8 mouse cellular contexts compared by ENCODE assay signal in the genomic region with DNA sequence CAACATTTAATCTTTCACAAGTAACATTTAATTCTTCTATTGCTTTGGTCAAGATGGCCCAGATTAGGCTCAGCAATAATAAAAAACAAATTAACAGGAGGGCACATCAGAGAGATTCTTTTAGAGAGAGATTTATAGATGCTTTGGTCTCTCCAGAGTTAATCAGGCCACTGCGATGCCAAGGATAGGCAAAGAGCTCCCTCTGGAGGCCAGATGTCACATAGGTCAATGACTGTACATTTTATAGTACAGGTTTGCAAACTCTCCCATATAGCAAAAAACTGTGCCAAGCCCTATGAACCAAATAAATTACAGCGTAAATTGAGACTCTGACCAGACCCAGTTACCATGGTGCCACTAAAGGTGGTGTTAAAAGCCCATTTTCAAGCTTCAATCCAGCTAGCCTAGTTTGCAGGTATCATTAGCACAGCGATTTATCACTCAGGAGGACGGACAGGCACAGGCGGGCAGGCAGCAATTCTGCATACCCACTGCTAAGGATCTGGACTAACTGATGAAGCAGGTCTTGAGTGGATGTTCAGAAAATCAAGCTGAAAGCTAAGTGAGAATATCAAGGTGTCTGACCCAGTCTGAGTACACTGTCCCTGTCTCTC. TPM values are rescaled to one million over a fixed set of nuclear protein-coding genes. Genes with fewer than 3 reads are reported as not detected.
DNase-seq lines count a peak whose midpoint lies in the region; ATAC-seq and TF ChIP-seq lines count a peak whose summit lies in the region.

No protein-coding gene starts in this region.

- no peak overlapping the region for H3ac ChIP-seq in C2C12 (ENCODE audit: control insufficient read depth, insufficient read length, low read depth)

- no peak overlapping the region for H3K27ac ChIP-seq in heart, embryonic 12.5 days (ENCODE audit: poor library complexity, severe bottlenecking)
- H3K27ac ChIP-seq in liver, embryonic 13.5 days: no peak overlapping the region
- H3K27ac ChIP-seq in neural tube, embryonic 12.5 days: no peak overlapping the region
- H3K27ac ChIP-seq in stomach, embryonic 15.5 days: no peak overlapping the region

- H3K79me2 ChIP-seq in C2C12 (ENCODE audit: control insufficient read depth, insufficient read depth): no peaks in the 10 kb centered on the region

- peak; percentile 31 for DNase-seq in adrenal gland, adult 8-10 months
- DNase-seq in embryo, embryonic 9.5 days (ENCODE audit: extremely low spot score): peak; percentile 52
- peak; percentile 71 for DNase-seq in kidney, postnatal 14 days
- peak; percentile 20 for DNase-seq in liver, embryonic 13.5 days

- no peak overlapping the region for H3K4me3 ChIP-seq in C2C12 (ENCODE audit: insufficient read depth, poor library complexity, severe bottlenecking)
- no peak overlapping the region for H3K4me3 ChIP-seq in heart, embryonic 12.5 days
- no peak overlapping the region for H3K4me3 ChIP-seq in liver, embryonic 13.5 days (replicated peaks)
- no peak overlapping the region for H3K4me3 ChIP-seq in neural tube, embryonic 12.5 days
- no peak overlapping the region for H3K4me3 ChIP-seq in stomach, embryonic 15.5 days (replicated peaks)

- TF ChIP-seq CTCF in C2C12 (IDR thresholded peaks at IDR 0.05; ENCODE audit: control insufficient read depth, insufficient read depth, insufficient read length): peak; percentile 20

- H3K9me3 ChIP-seq in heart, embryonic 12.5 days (replicated peaks): no peaks in the 10 kb centered on the region
- no peaks in the 10 kb centered on the region for H3K9me3 ChIP-seq in liver, embryonic 13.5 days (replicated peaks)
- no peaks in the 10 kb centered on the region for H3K9me3 ChIP-seq in neural tube, embryonic 12.5 days
- no peaks in the 10 kb centered on the region for H3K9me3 ChIP-seq in stomach, embryonic 15.5 days

- H3K4me1 ChIP-seq in heart, embryonic 12.5 days (replicated peaks): peaks cover 9% of the 10 kb centered on the region
- H3K4me1 ChIP-seq in liver, embryonic 13.5 days (replicated peaks): no peaks in the 10 kb centered on the region
- no peaks in the 10 kb centered on the region for H3K4me1 ChIP-seq in neural tube, embryonic 12.5 days
- no peaks in the 10 kb centered on the region for H3K4me1 ChIP-seq in stomach, embryonic 15.5 days

- WGBS in heart, embryonic 12.5 days: 51% methylated on average over 5 of the region's 5 CpGs
- WGBS in liver, embryonic 13.5 days (ENCODE audit: insufficient replicate concordance): 49% methylated on average over 5 of the region's 5 CpGs
- WGBS in neural tube, embryonic 12.5 days: 52% methylated on average over 5 of the region's 5 CpGs
- WGBS in stomach, embryonic 15.5 days: 48% methylated on average over 5 of the region's 5 CpGs

- no peak overlapping the region for H3K4me2 ChIP-seq in heart, embryonic 12.5 days
- H3K4me2 ChIP-seq in liver, embryonic 13.5 days: no peak overlapping the region
- no peak overlapping the region for H3K4me2 ChIP-seq in neural tube, embryonic 12.5 days (replicated peaks)
- no peak overlapping the region for H3K4me2 ChIP-seq in stomach, embryonic 15.5 days

- ATAC-seq in heart, embryonic 12.5 days (ENCODE audit: insufficient number of reproducible peaks, low FRiP score): peak; percentile 42; the same call in 1 of the 2 replicates
- no peak for ATAC-seq in liver, embryonic 13.5 days (ENCODE audit: low read depth)
- peak; percentile 57 for ATAC-seq in neural tube, embryonic 12.5 days (ENCODE audit: low FRiP score, low read depth)
- ATAC-seq in stomach, embryonic 15.5 days (ENCODE audit: insufficient read depth, low FRiP score, low read depth): peak; percentile 31; the same call in 1 of the 2 replicates

- H3K36me3 ChIP-seq in C2C12 (ENCODE audit: control insufficient read depth, insufficient read depth): no peaks in the 10 kb centered on the region
- no peaks in the 10 kb centered on the region for H3K36me3 ChIP-seq in heart, embryonic 12.5 days
- H3K36me3 ChIP-seq in liver, embryonic 13.5 days: no peaks in the 10 kb centered on the region
- no peaks in the 10 kb centered on the region for H3K36me3 ChIP-seq in neural tube, embryonic 12.5 days
- H3K36me3 ChIP-seq in stomach, embryonic 15.5 days: no peaks in the 10 kb centered on the region

- H3K27me3 ChIP-seq in C2C12 (ENCODE audit: control insufficient read depth, insufficient read depth, insufficient read length): no peaks in the 10 kb centered on the region
- H3K27me3 ChIP-seq in heart, embryonic 12.5 days (replicated peaks): no peaks in the 10 kb centered on the region
- no peaks in the 10 kb centered on the region for H3K27me3 ChIP-seq in liver, embryonic 13.5 days
- H3K27me3 ChIP-seq in neural tube, embryonic 12.5 days (replicated peaks): no peaks in the 10 kb centered on the region
- H3K27me3 ChIP-seq in stomach, embryonic 15.5 days (replicated peaks): no peaks in the 10 kb centered on the region

- H3K79me3 ChIP-seq in C2C12 (ENCODE audit: low read depth): no peaks in the 10 kb centered on the region

- no peak overlapping the region for H3K9ac ChIP-seq in heart, embryonic 12.5 days
- H3K9ac ChIP-seq in liver, embryonic 13.5 days: no peak overlapping the region
- H3K9ac ChIP-seq in neural tube, embryonic 12.5 days: no peak overlapping the region
- H3K9ac ChIP-seq in stomach, embryonic 15.5 days: no peak overlapping the region

TF ChIP-seq in C2C12, 6 proteins besides CTCF, POLR2A, EP300 and RAD21:
- TF ChIP-seq CEBPB (IDR thresholded peaks at IDR 0.05; ENCODE audit: low read depth) (no peak), MYOG (IDR thresholded peaks at IDR 0.05; ENCODE audit: control insufficient read depth, extremely low read depth, insufficient read length) (no peak), FOSL1 (IDR thresholded peaks at IDR 0.05; ENCODE audit: insufficient read depth, low read length, poor library complexity, severe bottlenecking) (no peak), MAX (IDR thresholded peaks at IDR 0.05) (no peak), USF1 (IDR thresholded peaks at IDR 0.05; ENCODE audit: low read depth) (no peak), MYOD1 (IDR thresholded peaks at IDR 0.05; ENCODE audit: control insufficient read depth, insufficient read length, low read depth) (no peak)

RNA-seq across cellular contexts. Expression of a gene that starts 20.3 kb away (rescaled TPM):
- polyA plus RNA-seq in C2C12 (2012; fragmentation: generic; extraction: Trizol): not detected
- under 1 TPM; 0.07 to 0.32 (median 0.21) TPM for total RNA-seq in adrenal gland, adult 8-10 months (2022)
- 0.21 and 0.26 TPM in 2 replicates for polyA plus RNA-seq in heart, embryonic 12.5 days (2016; fragmentation: Nextera tagmentation; extraction: Ambion mirVana)
- polyA plus RNA-seq in liver, embryonic 13.5 days (2015; fragmentation: Nextera tagmentation; extraction: Ambion mirVana): 2.5 and 2.6 TPM in 2 replicates
- 0.20 TPM in 1 of 2 replicates, not detected in the other for polyA plus RNA-seq in neural tube, embryonic 12.5 days (2016; fragmentation: Nextera tagmentation; extraction: Ambion mirVana)
- 0.21 and 0.63 TPM in 2 replicates for polyA plus RNA-seq in stomach, embryonic 15.5 days (2015; fragmentation: Nextera tagmentation; extraction: Ambion mirVana)

RNA-seq across cellular contexts. Expression of a gene that starts 23.4 kb away (rescaled TPM):
- not detected for polyA plus RNA-seq in C2C12 (2012; fragmentation: generic; extraction: Trizol)
- total RNA-seq in adrenal gland, adult 8-10 months (2022): under 1 TPM; 0.14 to 0.65 (median 0.35) TPM
- 0.26 and 0.31 TPM in 2 replicates for polyA plus RNA-seq in heart, embryonic 12.5 days (2016; fragmentation: Nextera tagmentation; extraction: Ambion mirVana)
- 0.24 and 0.36 TPM in 2 replicates for polyA plus RNA-seq in liver, embryonic 13.5 days (2015; fragmentation: Nextera tagmentation; extraction: Ambion mirVana)
- 0.11 TPM in 1 of 2 replicates, not detected in the other for polyA plus RNA-seq in neural tube, embryonic 12.5 days (2016; fragmentation: Nextera tagmentation; extraction: Ambion mirVana)
- polyA plus RNA-seq in stomach, embryonic 15.5 days (2015; fragmentation: Nextera tagmentation; extraction: Ambion mirVana): 2.6 and 3.2 TPM in 2 replicates

Comparison
In these comparisons a context has a peak if more than half of its experiments do, and no peak if none do; other contexts are left out.
1. DNase-seq: peak in every context shown above with its lines; median percentile 71 in kidney, postnatal 14 days; 52 in embryo, embryonic 9.5 days; 31 in adrenal gland, adult 8-10 months; 20 in liver, embryonic 13.5 days.